ENCODE assay signal across 9 mouse cellular contexts in the genomic region with DNA sequence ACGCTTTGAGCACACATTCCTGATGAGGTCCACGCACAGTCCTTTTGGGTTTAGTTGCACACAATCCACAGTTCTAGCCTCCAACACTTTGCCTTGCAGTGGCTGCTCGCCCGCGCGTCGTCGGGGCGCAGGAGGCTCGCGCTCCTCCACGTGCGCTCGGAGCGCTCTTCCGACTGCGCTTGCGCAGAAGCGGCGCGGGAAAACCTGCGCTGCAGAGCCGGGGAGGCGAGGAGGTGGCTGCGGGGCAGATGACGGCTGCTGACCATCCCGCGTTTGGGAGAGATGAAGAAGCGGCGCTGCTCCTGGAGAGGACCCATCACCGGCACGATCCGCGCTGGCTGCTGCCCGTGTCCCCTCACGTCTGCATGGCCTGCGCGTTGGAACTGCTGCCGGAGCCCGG. TPM values are rescaled to one million over a fixed set of nuclear protein-coding genes. Genes with fewer than 3 reads are reported as not detected.
DNase-seq lines count a peak whose midpoint lies in the region; ATAC-seq lines count a peak whose summit lies in the region.
"Had no signal": no experiment of that assay in that cellular context is flagged by ENCODE, and none has a peak within 500 bp of the region (broad histone marks: within the 10 kb centered on the region; RNA-seq: fewer than 3 reads in every experiment).

TSS of gene Mei1 (plus strand) at position 99 of the 400 bp plus-strand sequence.

- no peak for DNase-seq in lung, postnatal 10 days
- DNase-seq in embryonic facial prominence, embryonic 14.5 days (ENCODE audit: low spot score): no peak
- DNase-seq in left cerebral cortex, adult 18-20 months (ENCODE audit: low spot score in 2 of 2): no peak
- DNase-seq in layer of hippocampus, adult 18-20 months (ENCODE audit: low spot score in 2 of 2): no peak
- DNase-seq: cerebellum, postnatal 36 days had no signal

- no peaks in the 10 kb centered on the region for H3K36me3 ChIP-seq in lung, embryonic 16.5 days (ENCODE audit: control insufficient read depth, insufficient read depth, low read length)
- no peaks in the 10 kb centered on the region for H3K36me3 ChIP-seq in embryonic facial prominence, embryonic 14.5 days (ENCODE audit: control insufficient read depth, insufficient read depth, low read length)
- no peaks in the 10 kb centered on the region for H3K36me3 ChIP-seq in intestine, embryonic 15.5 days
- no peaks in the 10 kb centered on the region for H3K36me3 ChIP-seq in stomach, embryonic 16.5 days (ENCODE audit: control insufficient read depth, insufficient read depth, low read length)

- peak within 1 kb of the TSS; percentile 5; the same call in 1 of the 2 replicates for H3K4me3 ChIP-seq in lung, embryonic 16.5 days (ENCODE audit: low read length)
- peak within 1 kb of the TSS; percentile 18 for H3K4me3 ChIP-seq in embryonic facial prominence, embryonic 14.5 days (ENCODE audit: low read depth, low read length)
- H3K4me3 ChIP-seq in intestine, embryonic 15.5 days (replicated peaks): no peak within 1 kb of the TSS
- peak within 1 kb of the TSS; percentile 21; the same call in 1 of the 2 replicates for H3K4me3 ChIP-seq in stomach, embryonic 16.5 days (replicated peaks; ENCODE audit: low read length)

- no peak within 1 kb of the TSS for H3K9ac ChIP-seq in lung, embryonic 16.5 days (ENCODE audit: low read length)
- H3K9ac ChIP-seq in embryonic facial prominence, embryonic 14.5 days (ENCODE audit: low read depth, low read length): no peak within 1 kb of the TSS
- no peak within 1 kb of the TSS for H3K9ac ChIP-seq in intestine, embryonic 15.5 days
- H3K9ac ChIP-seq in stomach, embryonic 16.5 days (ENCODE audit: low read length): no peak within 1 kb of the TSS

- no peak for ATAC-seq in lung, embryonic 16.5 days (ENCODE audit: low read depth)
- no peak for ATAC-seq in embryonic facial prominence, embryonic 14.5 days (ENCODE audit: low read depth)
- ATAC-seq in intestine, embryonic 15.5 days: no peak
- no peak for ATAC-seq in stomach, embryonic 16.5 days (ENCODE audit: insufficient read depth, low FRiP score)

- 14% methylated on average over 40 of the region's 40 CpGs for WGBS in lung, embryonic 16.5 days
- WGBS in embryonic facial prominence, embryonic 14.5 days: 28% methylated on average over 31 of the region's 40 CpGs
- WGBS in intestine, embryonic 15.5 days: 19% methylated on average over 40 of the region's 40 CpGs
- WGBS in stomach, embryonic 16.5 days: 13% methylated on average over 40 of the region's 40 CpGs

- 0 out of 2 replicates have a peak, but pooled peaks cover 5% of the 10 kb centered on the region for H3K9me3 ChIP-seq in lung, embryonic 16.5 days (ENCODE audit: control insufficient read depth, low read length)
- H3K9me3 ChIP-seq in embryonic facial prominence, embryonic 14.5 days (ENCODE audit: control insufficient read depth, low read length): 0 out of 2 replicates have a peak, but pooled peaks cover 7% of the 10 kb centered on the region
- H3K9me3 ChIP-seq in intestine, embryonic 15.5 days: no peaks in the 10 kb centered on the region
- H3K9me3 ChIP-seq in stomach, embryonic 16.5 days (replicated peaks; ENCODE audit: control insufficient read depth, low read length): no peaks in the 10 kb centered on the region

- no peaks in the 10 kb centered on the region for H3K4me1 ChIP-seq in lung, embryonic 16.5 days (replicated peaks; ENCODE audit: control insufficient read depth, insufficient read depth, low read length)
- no peaks in the 10 kb centered on the region for H3K4me1 ChIP-seq in embryonic facial prominence, embryonic 14.5 days (ENCODE audit: control insufficient read depth, insufficient read depth, low read length)
- peaks cover 5% of the 10 kb centered on the region; the same call in 1 of the 2 replicates for H3K4me1 ChIP-seq in intestine, embryonic 15.5 days (replicated peaks)
- no peaks in the 10 kb centered on the region for H3K4me1 ChIP-seq in stomach, embryonic 16.5 days (ENCODE audit: control insufficient read depth, insufficient read depth, low read length)

- peak within 1 kb of the TSS; percentile 21; the same call in 1 of the 2 replicates for H3K4me2 ChIP-seq in lung, embryonic 16.5 days (ENCODE audit: low read depth, low read length)
- H3K4me2 ChIP-seq in embryonic facial prominence, embryonic 14.5 days (ENCODE audit: low read depth, low read length): peak within 1 kb of the TSS; percentile 37; the same call in 1 of the 2 replicates
- H3K4me2 ChIP-seq in intestine, embryonic 15.5 days (replicated peaks): peak within 1 kb of the TSS; percentile 46
- H3K4me2 ChIP-seq in stomach, embryonic 16.5 days (ENCODE audit: low read depth, low read length): peak within 1 kb of the TSS; percentile 33; the same call in 1 of the 2 replicates

- no peak within 1 kb of the TSS for H3K27ac ChIP-seq in lung, embryonic 16.5 days (ENCODE audit: low read length)
- no peak within 1 kb of the TSS for H3K27ac ChIP-seq in embryonic facial prominence, embryonic 14.5 days (replicated peaks; ENCODE audit: low read depth, low read length)
- no peak within 1 kb of the TSS for H3K27ac ChIP-seq in intestine, embryonic 15.5 days
- H3K27ac ChIP-seq in stomach, embryonic 16.5 days (ENCODE audit: low read length): no peak within 1 kb of the TSS
- H3K27ac ChIP-seq: kidney, postnatal 0 days had no signal

- H3K27me3 ChIP-seq in lung, embryonic 16.5 days (ENCODE audit: control insufficient read depth, insufficient read depth, low read depth, low read length): peaks cover 31% of the 10 kb centered on the region
- peaks cover 36% of the 10 kb centered on the region for H3K27me3 ChIP-seq in embryonic facial prominence, embryonic 14.5 days (replicated peaks; ENCODE audit: control insufficient read depth, insufficient read depth, low read length)
- peaks cover 44% of the 10 kb centered on the region for H3K27me3 ChIP-seq in intestine, embryonic 15.5 days (replicated peaks)
- peaks cover 24% of the 10 kb centered on the region for H3K27me3 ChIP-seq in stomach, embryonic 16.5 days (ENCODE audit: control insufficient read depth, insufficient read depth, low read length)

RNA-seq across cellular contexts. Expression of gene Mei1, which starts in this region (rescaled TPM):
- not detected in 2 replicates for polyA plus RNA-seq in lung, embryonic 16.5 days (2015; fragmentation: Nextera tagmentation; extraction: Ambion mirVana)
- 0.14 TPM in 1 of 2 replicates, not detected in the other for polyA plus RNA-seq in embryonic facial prominence, embryonic 14.5 days (2014; fragmentation: Nextera tagmentation; extraction: Ambion mirVana)
- not detected in 2 replicates for polyA plus RNA-seq in intestine, embryonic 15.5 days (2015; fragmentation: Nextera tagmentation; extraction: Ambion mirVana)
- 0.03 TPM in 1 of 2 replicates, not detected in the other for polyA plus RNA-seq in stomach, embryonic 16.5 days (2015; fragmentation: Nextera tagmentation; extraction: Ambion mirVana)
- 1 to 10 TPM; 3.7 to 4.0 TPM for total RNA-seq in left cerebral cortex, adult 18-20 months (2021)
- under 1 TPM; 0.25 to 0.50 TPM for total RNA-seq in layer of hippocampus, adult 18-20 months (2021)
